Mouse (Mus musculus) gastrocnemius, adult 2 months (tissue): ENCODE measurements around the gene Ovgp1. TPM values are rescaled to one million over a fixed set of nuclear protein-coding genes. Genes with fewer than 3 reads are reported as not detected.
A peak's percentile ranks its signal among the peaks of the same experiment; 100 is the strongest.

Source experiments
- DNase-seq: peaks from one replicate; pipeline ENCODE4 v3.0.0; 2022
- H3K27ac ChIP-seq: fragments of 200-600 bp; 2 replicates; pipeline ENCODE4 v1.8.1; 2022; ENCODE audit warnings: mild to moderate bottlenecking
- H3K4me3 ChIP-seq: fragments of 200-600 bp; 2 replicates; pipeline ENCODE4 v1.8.1; 2022; ENCODE audit warnings: mild to moderate bottlenecking, moderate library complexity
- CTCF ChIP-seq: fragments of 200-600 bp; IDR thresholded peaks from 2 replicates; pipeline ENCODE4 v1.8.1; 2022; ENCODE audit warnings: antibody characterized with exemption, mild to moderate bottlenecking, moderate library complexity
- intact Hi-C: fragments of 180-260 bp; cut with DNase I; formaldehyde crosslinking; loops from one replicate; pipeline ENCODE4 v1.15.1; 2025
- long read RNA-seq, 2 experiments: library from polyadenylated mRNA; stranded (forward); transcript quantifications; one replicate each; pipeline ENCODE4 v2.0.0; 2021
- total RNA-seq, 2 experiments: library from RNA; stranded (reverse); gene quantifications; 2 replicates each; pipeline ENCODE4 v1.2.3; 2021

The Ovgp1 gene
- 1 to 10 TPM in 1 of 2 experiments, under 1 TPM in 1; 0.82 to 1.1 TPM for total RNA-seq
- long read RNA-seq, experiment 1: 0 reads
- long read RNA-seq, experiment 2, partial matches to known transcripts: 1 of 1 reads
- long read RNA-seq, experiment 2, other reads (novel, unspliced or antisense): 0 of 1 reads

DNA sequence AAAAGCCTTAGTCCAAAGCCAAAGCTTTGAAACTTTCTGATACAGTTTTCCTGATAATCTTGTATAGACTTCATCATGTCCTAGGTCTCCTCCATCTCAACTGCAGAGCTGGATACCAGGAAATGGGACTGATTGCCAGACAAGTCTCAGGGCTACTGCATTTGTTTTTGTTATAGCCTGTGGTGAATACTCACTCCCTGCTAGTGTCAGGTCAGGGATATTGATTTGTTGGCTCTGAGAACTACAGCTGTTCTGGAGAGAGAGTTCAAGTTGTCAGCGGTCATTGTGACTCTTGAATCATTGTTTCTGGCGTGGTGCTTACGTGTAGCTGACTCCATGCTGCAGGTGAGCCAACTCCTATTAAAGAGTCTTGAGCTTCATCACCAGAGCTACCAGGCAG, at the start of gene Ovgp1:
Gene Ovgp1, plus strand, starts transcription at position 301 of the 400 bp plus-strand sequence.
- Histone ChIP-seq H3K27ac (no peak within 1 kb of the TSS), H3K4me3 (no peak within 1 kb of the TSS)
- intact Hi-C loops: no loop called here
- no peak for TF ChIP-seq CTCF
- DNase-seq: no peak

DNA sequence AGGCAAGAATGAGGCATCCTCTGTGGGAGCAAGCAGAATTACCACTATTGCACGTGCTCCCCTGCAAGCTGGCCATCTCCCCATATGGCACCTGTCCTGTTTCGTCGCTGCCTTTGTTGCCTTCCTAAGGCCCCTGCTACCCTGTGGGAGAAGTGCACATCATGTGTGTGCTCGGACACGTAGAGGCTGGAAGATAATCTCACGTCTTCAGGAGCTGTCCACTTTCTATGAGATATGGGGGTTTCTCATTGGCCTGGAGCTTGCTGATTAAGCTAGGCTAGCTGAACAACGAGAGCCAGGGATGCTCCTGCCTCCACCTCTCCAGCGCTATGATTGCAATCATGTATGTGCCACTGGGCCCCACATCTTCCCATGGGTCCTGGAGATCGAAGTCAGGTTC, 48.9 kb upstream of the Ovgp1 start:
- Histone ChIP-seq H3K4me3 (no peak overlapping the region), H3K27ac (no peak overlapping the region)
- TF ChIP-seq CTCF: no peak
- DNase-seq: no peak
- intact Hi-C loops: no loop called here

DNA sequence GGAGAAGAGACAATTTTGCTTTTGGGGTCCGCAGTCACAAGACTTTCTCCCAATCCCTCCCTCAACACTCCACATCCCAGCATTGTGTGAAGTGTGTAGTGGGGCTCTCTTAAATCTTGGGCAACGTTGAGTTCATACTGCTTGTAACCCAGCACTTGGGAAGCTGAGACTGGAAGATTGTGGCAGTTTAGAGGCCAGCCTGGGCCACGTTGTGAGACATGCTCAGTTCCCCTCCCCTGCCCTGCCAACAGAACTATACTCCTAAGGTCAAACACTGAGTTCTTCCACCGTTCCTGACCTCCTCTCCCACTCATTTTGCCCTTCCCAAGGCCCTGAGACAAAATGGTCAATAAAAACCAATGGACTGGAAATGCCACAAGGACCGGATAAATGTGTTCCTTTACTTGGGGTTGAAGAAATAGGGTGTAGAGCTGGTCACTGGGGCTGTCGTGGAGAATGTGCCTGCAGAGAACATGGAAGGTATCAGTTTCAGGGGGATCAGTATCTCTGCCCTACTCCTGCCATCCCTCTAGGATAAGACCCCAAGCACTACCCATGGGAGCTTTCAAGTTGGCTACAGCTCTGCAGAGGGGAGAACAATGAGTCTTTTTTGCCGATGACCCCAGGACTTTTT, 45.8 kb upstream of the Ovgp1 start:
- no peak for TF ChIP-seq CTCF

DNA sequence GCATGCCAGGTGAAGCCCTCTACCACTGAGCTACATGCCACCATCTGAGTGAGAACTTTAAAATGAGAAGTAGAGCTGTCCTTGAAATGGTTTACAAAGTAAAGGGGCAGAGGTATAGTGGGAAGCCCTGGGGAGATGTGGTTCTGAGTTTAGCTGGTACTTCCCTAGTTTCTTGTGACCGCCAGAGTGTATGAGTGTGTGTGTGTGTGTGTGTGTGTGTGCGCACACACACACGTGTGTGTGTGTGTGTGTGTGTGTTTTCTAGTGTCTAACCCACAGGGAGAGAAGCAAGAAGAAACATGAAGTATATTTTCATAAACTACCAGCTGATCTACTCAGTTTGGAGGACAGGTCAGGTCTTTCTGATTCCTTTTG, 45.3 kb upstream of the Ovgp1 start:
- TF ChIP-seq CTCF: no peak
- no peak overlapping the region for H3K27ac ChIP-seq
- H3K4me3 ChIP-seq: no peak overlapping the region
- intact Hi-C loops: no loop called here
- no peak for DNase-seq

More for the DNA sequence above, 45.8 kb upstream of the Ovgp1 start:
- intact Hi-C loops: no loop called here
- H3K4me3 ChIP-seq: no peak overlapping the region
- H3K27ac ChIP-seq: no peak overlapping the region
- DNase-seq: no peak

DNA sequence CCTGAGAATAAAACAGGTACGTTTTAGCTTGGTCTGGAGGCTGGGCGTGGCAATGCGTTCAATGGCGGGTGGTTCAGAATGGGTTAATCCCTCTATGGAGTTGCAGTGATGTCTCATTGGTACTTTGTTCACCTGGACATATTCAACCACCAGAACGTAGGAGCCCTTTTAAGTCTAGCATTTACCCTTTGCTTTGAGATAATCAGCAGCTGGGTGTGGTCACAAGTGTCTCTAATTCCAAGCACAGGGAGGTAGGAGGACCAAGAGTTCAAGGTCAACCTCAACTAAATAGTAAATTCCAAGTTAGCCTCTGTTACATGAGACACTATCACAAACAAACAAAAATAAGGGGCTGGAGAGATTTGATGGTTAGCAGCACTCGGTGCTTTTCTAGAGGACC, 44.7 kb upstream of the Ovgp1 start:
- no peak for TF ChIP-seq CTCF
- DNase-seq: no peak
- intact Hi-C loops: no loop called here
- no peak overlapping the region for H3K4me3 ChIP-seq
- H3K27ac ChIP-seq: no peak overlapping the region

DNA sequence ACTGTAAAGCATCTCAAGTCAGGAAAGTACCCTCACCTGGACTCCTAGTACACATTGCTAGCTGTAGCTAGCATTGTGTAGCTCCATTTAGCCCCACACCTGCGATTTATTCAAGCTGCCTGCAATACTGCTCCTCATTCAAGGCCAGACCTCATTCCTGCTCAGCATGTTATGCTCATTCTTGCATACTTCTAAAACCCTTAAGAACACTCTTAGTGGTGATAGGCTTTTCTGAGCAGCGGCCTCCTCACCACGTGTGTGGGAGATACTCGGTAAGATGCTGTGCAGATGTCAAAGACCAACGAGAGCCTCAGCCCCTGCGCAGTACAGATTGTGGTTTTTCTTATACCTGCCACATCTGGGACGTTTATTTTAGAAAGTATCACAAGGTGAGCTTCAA, 43.7 kb upstream of the Ovgp1 start:
- DNase-seq: no peak
- TF ChIP-seq CTCF: no peak
- intact Hi-C loops: no loop called here
- Histone ChIP-seq H3K4me3 (no peak overlapping the region), H3K27ac (no peak overlapping the region)

DNA sequence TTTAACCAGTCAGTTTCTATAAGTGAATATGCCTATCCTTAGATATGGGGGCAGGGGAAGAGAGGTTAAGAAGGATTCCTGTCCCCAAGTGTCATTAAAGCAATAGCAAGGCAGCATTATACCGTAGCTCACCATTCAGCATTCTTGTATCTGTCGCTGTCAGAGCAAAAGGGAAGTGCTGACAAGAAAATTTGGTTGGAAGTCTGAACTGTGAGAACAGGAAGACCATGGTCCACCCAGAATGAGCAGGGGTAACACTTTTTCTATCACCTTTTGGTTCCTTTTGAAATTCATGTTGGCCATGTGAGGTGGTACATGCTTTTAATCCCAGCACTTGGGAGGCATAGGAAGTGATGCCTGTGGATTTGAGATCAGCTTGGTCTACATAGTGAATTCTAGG, 42.4 kb upstream of the Ovgp1 start:
- no peak overlapping the region for H3K4me3 ChIP-seq
- no peak for TF ChIP-seq CTCF
- intact Hi-C loops: no loop called here
- no peak overlapping the region for H3K27ac ChIP-seq
- DNase-seq: no peak

DNA sequence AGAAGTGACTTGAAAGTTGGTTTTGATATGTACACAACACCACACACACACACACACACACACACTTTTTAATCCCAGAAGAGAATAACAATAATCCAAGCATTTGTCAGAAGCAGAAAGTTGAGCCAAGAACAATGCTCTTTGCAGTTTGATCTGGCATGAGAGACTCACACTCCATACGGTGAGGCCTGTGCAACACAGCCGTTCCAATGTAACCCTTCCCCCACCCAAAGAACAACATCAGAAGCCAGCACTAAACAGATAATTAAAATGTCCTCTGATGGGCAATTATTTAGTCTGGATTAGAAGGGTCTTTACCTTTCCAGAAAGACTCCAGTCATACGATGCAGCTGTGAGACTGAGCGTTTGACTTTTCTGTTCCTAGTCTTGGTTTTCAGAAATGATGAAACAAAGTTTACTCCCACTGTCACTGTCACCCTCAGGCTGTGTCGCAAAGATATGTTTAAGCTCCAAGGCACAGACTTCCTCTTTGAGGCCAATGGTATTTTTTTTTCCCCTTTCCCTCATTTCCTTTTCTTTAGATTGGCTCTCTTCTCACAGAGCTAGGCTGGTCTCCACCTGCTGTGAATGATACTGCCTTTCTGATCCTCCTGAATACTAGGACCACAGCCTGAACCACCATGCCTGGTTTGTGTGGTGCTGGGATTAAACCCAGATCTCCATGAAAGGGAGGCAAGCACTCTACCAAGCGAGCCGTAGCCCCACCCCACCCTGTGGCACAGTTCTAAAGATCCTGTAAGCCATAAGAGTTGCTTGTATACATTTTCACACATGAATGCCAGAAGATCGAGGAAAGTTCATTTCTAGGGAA, 41.1 kb upstream of the Ovgp1 start, which contains the start of gene I830077J02Rik:
Gene I830077J02Rik, minus strand, starts transcription at position 425 of the 832 bp plus-strand sequence.
- no peak for DNase-seq
- Histone ChIP-seq H3K4me3 (no peak within 1 kb of the TSS), H3K27ac (no peak within 1 kb of the TSS)
- TF ChIP-seq CTCF: no peak
- intact Hi-C loops: no loop called here

DNA sequence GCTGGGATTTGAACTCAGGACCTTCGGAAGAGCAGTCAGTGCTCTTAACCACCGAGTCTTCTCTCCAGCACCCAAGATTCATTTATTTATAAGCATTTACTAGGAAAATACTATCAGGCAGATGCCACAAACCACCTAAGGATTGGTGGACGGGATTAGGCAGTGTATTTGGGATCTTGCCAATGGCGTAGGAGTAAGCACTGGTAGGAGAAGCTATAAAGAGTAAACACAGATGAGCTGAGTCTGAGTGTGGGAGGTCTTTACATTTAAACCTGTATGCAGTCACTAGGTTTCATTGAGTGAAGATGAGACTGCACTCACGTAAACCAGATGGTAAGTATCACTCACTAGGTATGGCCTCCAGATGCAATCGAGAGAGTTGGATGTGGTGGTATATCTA, 39.6 kb upstream of the Ovgp1 start:
- no peak for TF ChIP-seq CTCF
- intact Hi-C loops: no loop called here
- H3K4me3 ChIP-seq: no peak overlapping the region
- no peak for DNase-seq
- no peak overlapping the region for H3K27ac ChIP-seq

DNA sequence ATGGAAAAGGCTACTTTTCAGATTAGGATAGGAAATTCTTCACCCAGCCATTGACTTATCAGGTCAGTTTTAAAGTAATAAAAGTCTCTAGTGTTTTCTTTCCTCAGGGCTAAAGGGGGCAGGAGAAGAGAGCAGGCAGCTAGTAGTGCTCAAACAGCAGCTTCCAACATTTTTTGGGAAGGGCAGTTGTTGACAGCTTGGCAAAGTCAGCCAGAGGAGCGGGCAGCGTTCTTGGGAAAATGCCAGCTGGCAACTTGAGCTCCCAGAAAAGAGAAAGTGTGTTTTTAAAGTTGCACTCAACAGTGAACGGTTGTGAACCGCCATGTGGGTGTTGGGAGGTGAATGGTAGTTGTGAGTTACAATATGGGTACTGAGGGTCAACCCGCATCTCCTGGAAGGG, 38.5 kb upstream of the Ovgp1 start:
- intact Hi-C loops: no loop called here
- TF ChIP-seq CTCF: no peak
- Histone ChIP-seq H3K27ac (no peak overlapping the region), H3K4me3 (no peak overlapping the region)
- DNase-seq: peak; percentile 65

DNA sequence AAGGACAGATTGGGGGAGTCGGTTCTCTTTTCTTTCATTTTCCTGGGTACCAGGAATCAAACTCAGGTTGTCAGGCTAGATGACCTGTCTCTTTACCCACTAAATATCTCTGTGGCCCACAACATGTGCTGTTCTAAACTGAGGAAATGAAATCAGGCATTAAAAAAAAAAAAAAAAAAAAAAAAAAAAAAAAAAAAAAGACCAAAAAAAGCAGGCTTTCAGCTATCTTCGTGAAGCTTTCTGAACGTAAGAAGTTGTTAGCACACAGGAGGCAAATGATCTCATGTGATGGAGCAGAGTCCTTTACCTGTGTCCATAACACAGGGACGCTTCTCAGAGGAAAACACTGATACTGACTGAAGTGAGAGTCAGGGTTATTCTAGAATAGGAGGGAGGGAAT, 37.4 kb upstream of the Ovgp1 start:
- intact Hi-C loops: no loop called here
- H3K4me3 ChIP-seq: no peak overlapping the region
- no peak overlapping the region for H3K27ac ChIP-seq
- no peak for TF ChIP-seq CTCF
- DNase-seq: no peak

DNA sequence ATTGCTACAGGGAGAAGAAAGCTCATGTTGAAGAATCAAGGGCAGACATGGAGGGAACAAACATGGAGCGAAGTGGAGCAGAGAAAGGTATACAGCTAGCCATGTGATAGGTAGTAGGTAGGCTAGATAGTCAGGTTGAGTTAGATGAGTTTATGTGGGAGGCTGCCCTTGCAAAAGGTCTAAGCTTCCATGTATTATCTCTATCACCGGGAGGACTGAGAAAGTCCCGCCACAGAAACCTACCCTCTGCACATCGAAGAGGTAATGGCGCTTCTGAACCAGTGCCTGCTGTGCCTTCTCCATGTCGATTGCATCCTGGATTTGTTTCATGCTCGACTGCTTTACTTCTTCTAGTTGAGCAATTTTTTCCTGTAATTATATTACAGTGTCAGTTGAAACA, 22.2 kb upstream of the Ovgp1 start:
- no peak overlapping the region for H3K4me3 ChIP-seq
- H3K27ac ChIP-seq: no peak overlapping the region
- intact Hi-C loops: loop anchor here (10.0 kb wide), 1 partner anchor 1507 kb away; no protein-coding TSS in a partner anchor
- no peak for DNase-seq
- no peak for TF ChIP-seq CTCF

DNA sequence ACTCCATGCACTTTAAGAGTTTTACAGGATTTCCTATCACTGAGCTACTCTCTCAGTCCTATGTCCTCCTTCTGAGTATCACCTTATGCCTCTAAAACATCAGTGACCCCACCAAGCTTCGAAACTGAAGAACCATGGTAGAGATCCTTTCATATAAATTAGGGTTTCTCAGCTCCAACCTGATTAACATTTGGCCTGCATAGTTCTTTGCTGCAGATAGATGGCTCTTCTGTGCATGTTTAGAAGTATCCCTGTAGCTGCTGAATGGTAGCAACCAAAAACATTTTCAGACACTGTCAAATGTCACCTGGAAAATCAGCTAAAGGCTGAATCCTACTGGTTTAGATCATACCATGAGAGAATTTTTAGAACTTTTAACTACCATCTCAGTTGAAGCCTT, 16.3 kb upstream of the Ovgp1 start:
- intact Hi-C loops: loop anchor here (5.0 to 10.0 kb wide), 2 partner anchors 270 to 1512 kb away; partner anchors contain the start of gene Ddx20
- no peak for DNase-seq
- Histone ChIP-seq H3K4me3 (peak overlapping the region; percentile 99), H3K27ac (peak overlapping the region; percentile 100; the same call in 1 of the 2 replicates)
- TF ChIP-seq CTCF: no peak; the same call in 1 of the 2 replicates
